Mouse (Mus musculus) CD4-positive naive resting alpha-beta T cell, adult 57 days (primary cell): Measurements from ENCODE around the gene March8. TPM values are rescaled to one million over a fixed set of nuclear protein-coding genes. Genes with fewer than 3 reads are reported as not detected.

Source experiments
- total RNA-seq: library from RNA; stranded (reverse); gene quantifications from one replicate; pipeline ENCODE4 v1.2.4, GENCODE M21; 2023

March8 gene
- total RNA-seq: 1.2 TPM

GRCm38 (mm10) chr6:116337835-116338501 is at the start of gene March8:
Gene March8 (plus strand): TSS chr6:116338024.

Other genes starting within 250 kb of the March8 start
- 53.4 TPM for gene Tmcc1, start 144.5 kb upstream of the March8 start, total RNA-seq
- gene Washc2, start 130.0 kb upstream of the March8 start, total RNA-seq: 92.8 TPM
- 2.2 TPM for gene Zfand4, start 73.8 kb upstream of the March8 start, total RNA-seq
- gene Alox5, start 123.2 kb downstream of the March8 start, total RNA-seq: 0.50 TPM
- not detected for gene Olfr211, start 151.1 kb downstream of the March8 start, total RNA-seq
- gene Olfr212, start 168.5 kb downstream of the March8 start, total RNA-seq: not detected
- gene Olfr213, start 200.4 kb downstream of the March8 start, total RNA-seq: not detected
- 3.4 TPM for gene Gm5580, start 213.1 kb downstream of the March8 start, total RNA-seq
- not detected for gene Olfr214, start 216.2 kb downstream of the March8 start, total RNA-seq
- not detected for gene Olfr215, start 246.2 kb downstream of the March8 start, total RNA-seq